Mouse (Mus musculus) forebrain, postnatal 0 days (tissue): Measurements from ENCODE around the gene Btbd1. TPM values are rescaled to one million over a fixed set of nuclear protein-coding genes. Genes with fewer than 3 reads are reported as not detected.

ENCODE experiments used
- ATAC-seq: fragments of 200-750 bp; cut with Nextera tagmentation; 2 replicates; pipeline ENCODE4 v1.8.0; 2017; ENCODE audit warnings: mild to moderate bottlenecking, moderate library complexity
- DNase-seq: peaks from one replicate; pipeline ENCODE4 v3.0.0-alpha.2; 2015
- H3K27ac ChIP-seq: fragments of 300-500 bp; sonication (generic); 2 replicates; pipeline ENCODE4 v1.5.1; 2014; ENCODE audit warnings: low read depth, mild to moderate bottlenecking, antibody characterized with exemption, low read length, moderate library complexity, mixed read lengths
- H3K27me3 ChIP-seq: fragments of 300-500 bp; sonication (generic); 2 replicates; pipeline ENCODE4 v1.6.1; 2014; ENCODE audit warnings: mild to moderate bottlenecking, low read length, mixed read lengths; ENCODE audit not compliant: insufficient read depth
- H3K36me3 ChIP-seq: fragments of 300-500 bp; sonication (generic); 2 replicates; pipeline ENCODE4 v1.6.1; 2014; ENCODE audit warnings: mild to moderate bottlenecking, moderate library complexity; ENCODE audit not compliant: insufficient read depth
- H3K4me1 ChIP-seq: fragments of 300-500 bp; sonication (generic); 2 replicates; pipeline ENCODE4 v1.6.1; 2014; ENCODE audit warnings: antibody characterized with exemption; ENCODE audit not compliant: insufficient read depth
- H3K4me2 ChIP-seq: fragments of 300-500 bp; sonication (generic); 2 replicates; pipeline ENCODE4 v1.6.1; 2014; ENCODE audit warnings: low read depth, mild to moderate bottlenecking, moderate library complexity
- H3K4me3 ChIP-seq: fragments of 300-500 bp; sonication (generic); 2 replicates; pipeline ENCODE4 v1.5.1; 2014; ENCODE audit warnings: low read depth, low read length, mixed read lengths
- H3K9ac ChIP-seq: fragments of 300-500 bp; sonication (generic); 2 replicates; pipeline ENCODE4 v1.6.1; 2014; ENCODE audit warnings: mild to moderate bottlenecking
- H3K9me3 ChIP-seq: fragments of 300-500 bp; sonication (generic); 2 replicates; pipeline ENCODE4 v1.6.1; 2016; ENCODE audit warnings: low read length
- CTCF ChIP-seq: sonication (generic); IDR thresholded peaks from 2 replicates; pipeline ENCODE4 v1.5.1; 2016; ENCODE audit warnings: antibody characterized with exemption, control low read depth, low read depth
- WGBS: fragments of 180-500 bp; shearing (Covaris S2); extraction: QIAGEN DNeasy Blood & Tissue Kit; methylation state at CpG from one replicate; pipeline ENCODE4 v1.1.7; 2014; 5-methylcytosine and 5-hydroxymethylcytosine counted together
- polyA plus RNA-seq: library from polyadenylated mRNA; unstranded; fragments of >200 nt; fragmentation: Nextera tagmentation; extraction: Ambion mirVana; gene quantifications from 2 replicates; pipeline ENCODE4 v1.2.1, GENCODE M21; 2015
- total RNA-seq: library from RNA; depleted of rRNA; stranded (reverse); fragments of >200 nt; gene quantifications from 2 replicates; pipeline ENCODE4 v1.2.3, GENCODE M21; 2014

Btbd1 gene
- total and polyA plus RNA-seq, 2 experiments from 2014 or later: 101 to 142 TPM

- Histone ChIP-seq H3K36me3 (no peaks in the 10 kb centered on the region), H3K4me3 (no peak overlapping the region), H3K9me3 (no peaks in the 10 kb centered on the region), H3K9ac (no peak overlapping the region), H3K27me3 (no peaks in the 10 kb centered on the region), H3K27ac (no peak overlapping the region), H3K4me1 (no peaks in the 10 kb centered on the region), H3K4me2 (no peak overlapping the region)
- TF ChIP-seq CTCF: no peak
- ATAC-seq: no peak
- no peak for DNase-seq
- WGBS: 97% methylated on average over 6 of the region's 6 CpGs
These were observed 36.7 kb upstream of the Btbd1 start for GRCm38 (mm10) chr7:81865937-81866336.

GRCm38 (mm10) chr7:81864552-81864951 lies 35.3 kb upstream of the Btbd1 start:
- WGBS: 89% methylated on average over 6 of the region's 6 CpGs
- no peak overlapping the region for H3K4me2 ChIP-seq
- H3K9ac ChIP-seq: no peak overlapping the region
- ATAC-seq (no peak), DNase-seq (no peak)
- no peak overlapping the region for H3K4me3 ChIP-seq
- H3K9me3 ChIP-seq: no peaks in the 10 kb centered on the region
- H3K4me1 ChIP-seq: no peaks in the 10 kb centered on the region
- H3K27me3 ChIP-seq: no peaks in the 10 kb centered on the region
- H3K36me3 ChIP-seq: no peaks in the 10 kb centered on the region
- no peak overlapping the region for H3K27ac ChIP-seq
- no peak for TF ChIP-seq CTCF

- no peak overlapping the region for H3K9ac ChIP-seq
- no peak overlapping the region for H3K4me3 ChIP-seq
- ATAC-seq: no peak
- H3K27me3 ChIP-seq: no peaks in the 10 kb centered on the region
- no peaks in the 10 kb centered on the region for H3K36me3 ChIP-seq
- no peaks in the 10 kb centered on the region for H3K4me1 ChIP-seq
- no peak overlapping the region for H3K4me2 ChIP-seq
- no peak for TF ChIP-seq CTCF
- H3K9me3 ChIP-seq: no peaks in the 10 kb centered on the region
- no peak for DNase-seq
- H3K27ac ChIP-seq: no peak overlapping the region
- WGBS: 73% methylated on average over 24 of the region's 24 CpGs
These were observed 33.7 kb upstream of the Btbd1 start for GRCm38 (mm10) chr7:81862587-81863583.

- H3K4me1 ChIP-seq: no peaks in the 10 kb centered on the region
- 78% methylated on average over 4 of the region's 4 CpGs for WGBS
- H3K27me3 ChIP-seq: no peaks in the 10 kb centered on the region
- TF ChIP-seq CTCF: no peak
- no peak overlapping the region for H3K4me3 ChIP-seq
- H3K9ac ChIP-seq: no peak overlapping the region
- ATAC-seq (no peak), DNase-seq (no peak)
- H3K27ac ChIP-seq: no peak overlapping the region
- no peak overlapping the region for H3K4me2 ChIP-seq
- H3K9me3 ChIP-seq: no peaks in the 10 kb centered on the region
- no peaks in the 10 kb centered on the region for H3K36me3 ChIP-seq
These were observed 32.7 kb upstream of the Btbd1 start for GRCm38 (mm10) chr7:81861921-81862320.

- Histone ChIP-seq H3K4me3 (no peak overlapping the region), H3K9me3 (no peaks in the 10 kb centered on the region), H3K36me3 (no peaks in the 10 kb centered on the region), H3K4me2 (no peak overlapping the region), H3K9ac (no peak overlapping the region), H3K27me3 (no peaks in the 10 kb centered on the region; the same call in 1 of the 2 replicates), H3K4me1 (no peaks in the 10 kb centered on the region), H3K27ac (no peak overlapping the region)
- ATAC-seq (no peak), DNase-seq (no peak)
- no peak for TF ChIP-seq CTCF
- WGBS: 89% methylated on average over 2 of the region's 2 CpGs
These were observed 32.2 kb upstream of the Btbd1 start for GRCm38 (mm10) chr7:81861461-81861860.

GRCm38 (mm10) chr7:81860996-81861395 lies 31.8 kb upstream of the Btbd1 start:
- ATAC-seq (no peak), DNase-seq (no peak)
- Histone ChIP-seq H3K4me3 (no peak overlapping the region), H3K4me1 (no peaks in the 10 kb centered on the region), H3K36me3 (no peaks in the 10 kb centered on the region), H3K9ac (no peak overlapping the region), H3K9me3 (no peaks in the 10 kb centered on the region), H3K27me3 (no peaks in the 10 kb centered on the region; the same call in 1 of the 2 replicates), H3K27ac (no peak overlapping the region), H3K4me2 (no peak overlapping the region)
- no peak for TF ChIP-seq CTCF
- WGBS: 83% methylated on average over 5 of the region's 5 CpGs

GRCm38 (mm10) chr7:81860071-81860470 lies 30.8 kb upstream of the Btbd1 start:
- ATAC-seq: no peak; the same call in 1 of the 2 replicates
- Histone ChIP-seq H3K9me3 (no peaks in the 10 kb centered on the region), H3K4me1 (no peaks in the 10 kb centered on the region), H3K27me3 (no peaks in the 10 kb centered on the region; the same call in 1 of the 2 replicates), H3K4me3 (no peak overlapping the region), H3K9ac (no peak overlapping the region), H3K27ac (no peak overlapping the region), H3K36me3 (no peaks in the 10 kb centered on the region), H3K4me2 (peak overlapping the region; percentile 19; the same call in 1 of the 2 replicates)
- DNase-seq: peak; percentile 19
- no peak for TF ChIP-seq CTCF
- WGBS: 43% methylated on average over 11 of the region's 11 CpGs
